Mouse (Mus musculus): Measurements from ENCODE around the gene Zdhhc22.

The Zdhhc22 gene

DNA sequence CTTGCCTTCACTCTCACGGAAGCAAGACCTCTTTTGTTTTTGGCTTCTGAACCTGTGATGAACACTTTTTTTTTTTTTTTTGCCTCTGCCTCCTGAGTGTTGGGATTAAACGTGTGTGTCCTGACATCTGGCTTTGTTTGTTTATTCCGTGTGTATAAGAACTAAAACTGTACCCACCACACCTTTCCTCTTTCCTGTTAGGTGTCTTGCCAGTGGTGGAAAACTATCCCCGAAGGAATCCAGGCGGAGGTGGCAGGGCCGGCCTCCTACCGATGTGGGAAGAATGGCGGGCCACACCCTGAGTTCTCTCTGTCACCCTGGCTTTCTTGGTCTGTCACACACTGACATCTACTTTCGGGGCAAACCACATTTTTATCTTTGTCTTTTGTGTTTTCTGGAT, 51.7 kb downstream of the Zdhhc22 start:
- no peak for DNase-seq (ENCODE audit: low read depth, low spot score)

- DNase-seq (ENCODE audit: low read depth, low spot score): no peak
Measured at GRCm38 (mm10) chr12:86936587-86937343, 53.5 kb downstream of the Zdhhc22 start.

DNA sequence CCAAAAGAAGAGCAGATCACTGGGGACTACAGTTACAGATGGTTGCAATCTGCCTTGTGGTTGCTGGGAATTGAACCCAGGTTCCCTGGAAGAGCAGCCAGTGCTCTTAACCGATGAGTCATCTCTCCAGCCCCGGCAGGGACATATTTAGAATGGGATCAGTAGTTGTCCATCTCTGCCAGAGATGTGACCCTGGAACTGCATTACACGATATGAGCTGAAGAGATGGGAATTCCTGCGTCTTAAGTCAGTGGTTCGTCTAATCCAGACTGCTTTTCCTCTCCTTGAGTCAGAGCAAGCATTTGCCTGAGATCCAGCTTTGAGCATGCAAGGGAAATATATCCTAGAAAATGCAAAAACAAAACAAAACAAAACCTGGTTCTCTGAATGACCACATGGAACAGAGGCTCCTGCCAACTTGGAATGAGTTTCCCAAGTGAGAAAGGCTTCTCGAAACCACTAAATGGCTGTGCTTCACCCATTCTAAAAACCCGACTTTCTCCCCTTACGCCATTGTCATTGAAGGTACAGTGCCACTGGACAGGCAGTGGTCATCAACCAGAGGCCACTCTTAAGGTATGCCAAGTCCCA, 54.4 kb downstream of the Zdhhc22 start:
- DNase-seq (ENCODE audit: low read depth, low spot score): peak; percentile 82

DNA sequence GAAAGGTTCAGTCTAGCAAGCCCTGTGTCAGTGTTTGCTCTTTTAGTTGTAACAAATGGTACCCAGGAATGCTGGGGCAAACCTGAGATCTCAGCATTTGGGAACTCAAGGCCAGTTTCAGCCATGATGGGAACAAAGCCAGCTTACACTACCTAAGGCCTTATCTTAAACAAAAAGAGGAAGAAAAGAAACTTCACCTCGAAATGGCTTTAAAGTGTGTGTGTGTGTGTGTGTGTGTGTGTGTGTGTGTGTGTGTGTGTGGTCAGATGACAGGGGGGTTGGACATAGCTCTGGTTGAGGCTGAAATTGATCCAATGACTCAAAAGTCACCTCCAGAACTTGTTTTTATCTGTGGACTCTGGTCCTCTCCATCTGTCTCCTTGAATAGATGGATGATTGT, 55.5 kb downstream of the Zdhhc22 start:
- DNase-seq (ENCODE audit: low read depth, low spot score): no peak

DNA sequence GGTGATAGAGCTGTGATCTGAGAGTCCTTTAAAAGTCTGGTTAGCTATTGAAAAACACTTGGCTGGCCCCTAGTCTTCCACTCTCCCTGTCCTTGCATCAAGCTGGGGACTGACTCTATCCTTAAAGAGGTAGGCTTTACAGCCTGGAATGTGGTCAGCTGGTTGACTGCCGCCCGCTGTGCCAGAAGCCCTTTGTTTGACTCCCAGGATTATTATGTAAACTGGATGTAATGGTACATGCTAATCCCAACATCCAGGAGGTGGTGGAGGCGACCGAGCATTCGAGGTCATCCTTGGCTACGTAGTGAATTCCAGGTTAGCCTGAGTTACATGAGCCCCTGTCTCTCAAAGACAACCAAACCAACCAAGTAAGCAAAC, 57.7 kb downstream of the Zdhhc22 start:
- DNase-seq (ENCODE audit: low read depth, low spot score): no peak

GRCm38 (mm10) chr12:86931919-86932574, 58.2 kb downstream of the Zdhhc22 start:
- DNase-seq (ENCODE audit: low read depth, low spot score): no peak

GRCm38 (mm10) chr12:86930934-86931729, 59.1 kb downstream of the Zdhhc22 start:
- DNase-seq (ENCODE audit: low read depth, low spot score): no peak
